Mouse (Mus musculus): Measurements from ENCODE around the gene Kcnip2. TPM values are rescaled to one million over a fixed set of nuclear protein-coding genes. Genes with fewer than 3 reads are reported as not detected.
A peak's percentile ranks its signal among the peaks of the same experiment; 100 is the strongest.

The Kcnip2 gene
- polyA plus RNA-seq, 1 experiment from 2014 or later, result 2.4 TPM

DNA sequence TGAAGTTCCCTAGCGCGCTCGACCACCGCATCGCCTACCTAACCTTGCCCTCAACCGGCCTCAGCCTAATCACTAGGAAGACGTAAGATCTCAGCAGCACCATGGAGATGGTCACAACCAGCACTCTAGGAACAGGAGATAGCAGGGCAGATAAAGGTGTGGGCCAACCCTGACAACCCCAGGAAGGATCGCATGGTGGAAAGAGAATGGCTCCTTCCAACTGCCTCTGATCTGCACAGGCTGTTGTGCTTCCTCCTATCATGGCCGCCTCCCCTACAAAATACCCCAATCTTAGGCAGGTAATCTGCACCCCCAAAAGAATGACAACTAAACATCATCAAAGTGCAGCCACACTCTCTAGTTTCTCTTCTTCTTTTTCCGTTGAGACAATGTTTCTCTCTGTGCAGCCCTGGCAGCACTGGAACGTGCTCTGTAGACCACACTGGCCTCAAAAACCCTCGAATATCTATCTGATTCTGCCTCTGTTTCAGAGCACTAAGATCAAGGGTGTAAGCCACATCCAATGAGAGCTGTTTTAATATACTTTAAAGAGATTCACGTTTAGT lies 35.4 kb downstream of the Kcnip2 start:
- 58% methylated on average over 13 of the region's 13 CpGs for WGBS (ENCODE audit: insufficient replicate concordance)
- peaks cover 63% of the 10 kb centered on the region for H3K36me3 ChIP-seq (replicated peaks)
- H3K4me3 ChIP-seq (replicated peaks), result peak overlapping the region; percentile 95

DNA sequence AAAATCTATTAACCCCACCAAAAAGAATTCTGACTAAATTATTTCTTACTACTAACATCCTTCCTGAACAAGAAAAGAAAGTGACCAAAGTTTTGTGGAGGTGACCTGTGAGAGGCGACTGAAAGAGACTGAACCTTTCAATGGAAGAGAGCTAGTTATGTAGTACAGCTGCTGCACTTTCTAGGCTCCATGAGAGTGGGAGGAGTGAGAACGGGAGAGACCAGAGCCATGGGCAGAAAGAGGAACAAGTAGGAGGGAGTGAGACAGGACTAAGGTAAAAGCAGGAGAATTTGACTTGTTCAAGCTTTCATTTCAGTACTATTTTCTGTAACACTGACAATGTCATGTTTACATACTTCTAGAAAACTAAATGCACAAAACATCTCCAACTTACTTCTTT lies 40.4 kb downstream of the Kcnip2 start:
- H3K4me2 ChIP-seq, result no peak overlapping the region
- no peaks in the 10 kb centered on the region for H3K9me3 ChIP-seq (replicated peaks)
- H3K4me3 ChIP-seq (replicated peaks), result no peak overlapping the region
- no peak overlapping the region for H3K9ac ChIP-seq
- no peak overlapping the region for H3K27ac ChIP-seq (replicated peaks)
- H3K4me1 ChIP-seq (replicated peaks), result peaks cover 10% of the 10 kb centered on the region
- peaks cover 100% of the 10 kb centered on the region for H3K36me3 ChIP-seq (replicated peaks)
- H3K27me3 ChIP-seq, result no peaks in the 10 kb centered on the region
- WGBS (ENCODE audit: insufficient replicate concordance), result 61% methylated on average over 2 of the region's 2 CpGs
- no peak for ATAC-seq (ENCODE audit: insufficient read depth)

More for the DNA sequence above, 35.4 kb downstream of the Kcnip2 start:
- Histone ChIP-seq H3K9ac (no peak overlapping the region), H3K27ac (replicated peaks) (no peak overlapping the region), H3K9me3 (replicated peaks) (no peaks in the 10 kb centered on the region), H3K4me1 (replicated peaks) (peaks cover 44% of the 10 kb centered on the region), H3K27me3 (no peaks in the 10 kb centered on the region), H3K4me2 (peak overlapping the region; percentile 82)
- no peak for ATAC-seq (ENCODE audit: insufficient read depth)

DNA sequence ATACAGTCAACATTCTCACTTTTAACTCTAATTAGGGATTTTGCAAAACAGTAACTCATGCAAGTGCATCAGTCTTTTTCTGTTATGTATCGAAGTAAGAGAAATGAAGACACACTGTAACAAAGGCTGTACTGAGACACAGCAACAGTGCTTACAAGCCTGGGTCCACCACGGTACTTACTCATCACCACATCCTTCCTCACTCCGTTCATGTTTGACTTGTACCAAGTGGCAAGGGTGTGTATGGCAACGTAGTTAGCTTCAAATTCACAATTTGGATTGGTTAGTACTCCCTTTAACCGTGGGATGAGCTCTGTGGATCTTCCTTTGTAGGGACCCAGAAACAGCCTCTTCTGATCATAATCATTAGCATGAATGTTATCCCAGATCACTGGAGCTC lies 44.4 kb downstream of the Kcnip2 start:
- Histone ChIP-seq H3K9ac (no peak overlapping the region), H3K27ac (replicated peaks) (no peak overlapping the region), H3K4me2 (no peak overlapping the region), H3K27me3 (no peaks in the 10 kb centered on the region), H3K4me1 (replicated peaks) (no peaks in the 10 kb centered on the region), H3K4me3 (replicated peaks) (no peak overlapping the region), H3K9me3 (replicated peaks) (no peaks in the 10 kb centered on the region), H3K36me3 (replicated peaks) (peaks cover 99% of the 10 kb centered on the region)
- no peak for ATAC-seq (ENCODE audit: insufficient read depth)
- 80% methylated on average over 5 of the region's 5 CpGs for WGBS (ENCODE audit: insufficient replicate concordance)

GRCm38 (mm10) chr19:45760810-45761209 lies 55.1 kb downstream of the Kcnip2 start:
- WGBS (ENCODE audit: insufficient replicate concordance), result 90% methylated on average over 3 of the region's 3 CpGs
- H3K9me3 ChIP-seq (replicated peaks), result no peaks in the 10 kb centered on the region
- no peak overlapping the region for H3K4me3 ChIP-seq (replicated peaks)
- no peaks in the 10 kb centered on the region for H3K4me1 ChIP-seq (replicated peaks)
- H3K4me2 ChIP-seq, result no peak overlapping the region
- H3K27me3 ChIP-seq, result no peaks in the 10 kb centered on the region
- peaks cover 95% of the 10 kb centered on the region for H3K36me3 ChIP-seq (replicated peaks)
- H3K27ac ChIP-seq (replicated peaks), result no peak overlapping the region
- H3K9ac ChIP-seq, result no peak overlapping the region
- no peak for ATAC-seq (ENCODE audit: insufficient read depth)

- ATAC-seq (ENCODE audit: insufficient read depth), result no peak
- Histone ChIP-seq H3K4me2 (no peak overlapping the region), H3K4me3 (replicated peaks) (no peak overlapping the region), H3K27me3 (no peaks in the 10 kb centered on the region), H3K4me1 (replicated peaks) (no peaks in the 10 kb centered on the region), H3K9me3 (replicated peaks) (no peaks in the 10 kb centered on the region), H3K36me3 (replicated peaks) (peaks cover 95% of the 10 kb centered on the region), H3K9ac (no peak overlapping the region), H3K27ac (replicated peaks) (no peak overlapping the region)
- WGBS (ENCODE audit: insufficient replicate concordance), result 87% methylated on average over 5 of the region's 5 CpGs
Observed at GRCm38 (mm10) chr19:45758671-45759070, 57.2 kb downstream of the Kcnip2 start.

DNA sequence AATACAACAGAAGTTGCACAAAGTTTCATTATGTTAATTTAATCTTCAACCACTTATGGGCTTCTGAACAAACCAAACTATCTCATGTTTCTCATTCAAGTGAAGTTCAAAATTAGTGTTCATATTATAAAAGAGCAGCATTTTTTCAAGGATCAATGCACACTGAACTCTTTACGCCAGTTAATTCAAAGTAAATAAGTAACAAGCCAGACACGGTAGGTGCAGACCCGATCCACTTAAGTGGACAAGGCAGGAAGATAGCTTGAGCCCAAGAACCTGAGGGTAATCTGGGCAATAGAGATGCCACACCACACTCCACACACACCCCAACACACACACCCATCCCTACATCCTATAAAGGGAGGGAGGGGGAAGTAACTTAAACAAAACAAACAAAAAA lies 62.3 kb downstream of the Kcnip2 start:
- no peaks in the 10 kb centered on the region for H3K27me3 ChIP-seq
- H3K9me3 ChIP-seq (replicated peaks), result no peaks in the 10 kb centered on the region
- no peak overlapping the region for H3K4me3 ChIP-seq (replicated peaks)
- WGBS (ENCODE audit: insufficient replicate concordance), result 90% methylated on average over 3 of the region's 3 CpGs
- no peak overlapping the region for H3K27ac ChIP-seq (replicated peaks)
- H3K4me2 ChIP-seq, result no peak overlapping the region
- H3K9ac ChIP-seq, result no peak overlapping the region
- peaks cover 86% of the 10 kb centered on the region for H3K36me3 ChIP-seq (replicated peaks)
- peaks cover 19% of the 10 kb centered on the region for H3K4me1 ChIP-seq (replicated peaks)
- no peak for ATAC-seq (ENCODE audit: insufficient read depth)

DNA sequence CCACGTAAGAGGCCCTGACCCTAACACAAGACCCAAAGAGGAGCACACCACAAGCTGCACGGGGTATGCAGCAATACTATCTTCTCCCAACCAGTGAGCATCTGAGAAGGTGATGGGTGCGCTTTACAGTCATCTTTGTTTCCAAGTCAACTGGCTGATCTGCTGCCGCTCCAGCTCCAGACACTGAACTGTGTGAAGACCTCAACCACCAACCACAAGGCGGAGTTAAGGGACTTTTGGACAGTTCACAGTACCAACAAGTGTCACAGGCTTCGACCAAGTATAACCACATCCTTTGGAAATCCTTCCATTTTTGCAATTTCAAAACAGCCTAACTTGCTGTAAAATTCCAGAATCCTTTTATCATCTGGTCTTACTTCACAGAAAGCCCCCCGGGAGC lies 64.0 kb downstream of the Kcnip2 start:
- no peak overlapping the region for H3K4me2 ChIP-seq
- H3K27ac ChIP-seq (replicated peaks), result no peak overlapping the region
- no peaks in the 10 kb centered on the region for H3K9me3 ChIP-seq (replicated peaks)
- H3K27me3 ChIP-seq, result no peaks in the 10 kb centered on the region
- 76% methylated on average over 7 of the region's 7 CpGs for WGBS (ENCODE audit: insufficient replicate concordance)
- H3K9ac ChIP-seq, result no peak overlapping the region
- no peak for ATAC-seq (ENCODE audit: insufficient read depth)
- H3K36me3 ChIP-seq (replicated peaks), result peaks cover 69% of the 10 kb centered on the region
- peaks cover 27% of the 10 kb centered on the region for H3K4me1 ChIP-seq (replicated peaks)
- no peak overlapping the region for H3K4me3 ChIP-seq (replicated peaks)

GRCm38 (mm10) chr19:45749243-45750043 lies 66.4 kb downstream of the Kcnip2 start, which contains the start of gene Npm3:
Npm3 (minus strand) TSS chr19:45749591.
- Histone ChIP-seq H3K4me2 (peak within 1 kb of the TSS; percentile 96), H3K4me1 (replicated peaks) (peaks cover 46% of the 10 kb centered on the region), H3K36me3 (replicated peaks) (peaks cover 45% of the 10 kb centered on the region), H3K4me3 (replicated peaks) (peak within 1 kb of the TSS; percentile 88), H3K9ac (peak within 1 kb of the TSS; percentile 79), H3K27ac (replicated peaks) (peak within 1 kb of the TSS; percentile 49), H3K27me3 (peaks cover 23% of the 10 kb centered on the region), H3K9me3 (replicated peaks) (no peaks in the 10 kb centered on the region)
- WGBS (ENCODE audit: insufficient replicate concordance), result under 1% methylated on average over 52 of the region's 60 CpGs
- peak; percentile 70 for ATAC-seq (ENCODE audit: insufficient read depth)

DNA sequence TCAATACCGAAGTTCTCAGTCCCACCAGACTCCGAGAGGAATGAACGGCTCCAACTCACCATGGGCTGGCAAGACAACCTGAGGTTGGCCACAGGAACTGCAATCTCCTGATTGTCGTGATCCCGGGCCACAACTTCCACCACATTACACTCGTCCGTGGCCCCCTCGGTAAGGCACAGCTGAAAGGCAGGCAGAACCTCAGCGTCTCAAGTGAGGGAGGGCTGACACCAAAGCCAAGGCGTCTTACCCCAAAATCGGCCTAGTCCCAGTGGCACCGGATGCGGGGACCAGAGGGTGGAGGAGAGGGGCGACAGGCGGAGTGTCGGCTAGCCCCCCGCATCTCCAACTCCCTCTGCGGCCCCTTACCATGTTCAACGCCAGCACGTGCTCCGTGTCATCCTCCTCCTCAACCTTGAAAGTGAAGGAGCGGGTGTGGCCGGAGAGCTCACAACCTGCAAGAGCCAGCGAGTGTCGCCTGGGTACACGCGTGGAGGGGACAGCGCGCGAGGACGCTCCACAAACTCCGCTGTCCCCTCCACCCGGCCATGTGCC lies 67.1 kb downstream of the Kcnip2 start:
- WGBS (ENCODE audit: insufficient replicate concordance), result under 1% methylated on average over 33 of the region's 33 CpGs
- Histone ChIP-seq H3K4me1 (replicated peaks) (peaks cover 46% of the 10 kb centered on the region), H3K36me3 (replicated peaks) (peaks cover 38% of the 10 kb centered on the region), H3K9ac (peak overlapping the region; percentile 79), H3K27ac (replicated peaks) (peak overlapping the region; percentile 49), H3K4me3 (replicated peaks) (peak overlapping the region; percentile 88), H3K9me3 (replicated peaks) (no peaks in the 10 kb centered on the region), H3K4me2 (peak overlapping the region; percentile 96), H3K27me3 (peaks cover 30% of the 10 kb centered on the region)
- peak; percentile 53 for ATAC-seq (ENCODE audit: insufficient read depth)

- ATAC-seq (ENCODE audit: insufficient read depth), result no peak
- WGBS (ENCODE audit: insufficient replicate concordance), result 35% methylated on average over 9 of the region's 9 CpGs
- Histone ChIP-seq H3K27me3 (peaks cover 35% of the 10 kb centered on the region), H3K9me3 (replicated peaks) (no peaks in the 10 kb centered on the region), H3K27ac (replicated peaks) (peak overlapping the region; percentile 49; the same call in 1 of the 2 replicates), H3K4me3 (replicated peaks) (peak overlapping the region; percentile 88), H3K4me2 (peak overlapping the region; percentile 96), H3K36me3 (replicated peaks) (peaks cover 33% of the 10 kb centered on the region), H3K4me1 (replicated peaks) (peaks cover 46% of the 10 kb centered on the region), H3K9ac (peak overlapping the region; percentile 79)
Observed at GRCm38 (mm10) chr19:45748206-45748605, 67.7 kb downstream of the Kcnip2 start.
